Mouse (Mus musculus) MEL (cell line): ENCODE data around the gene Zar1l.

Experiments
- CTCF ChIP-seq, 3 experiments: IDR thresholded peaks in 2 of 3; conservative IDR thresholded peaks in 1 of 3; 2 replicates each; pipeline ENCODE4 v1.5.1; 2011 to 2012; ENCODE audit warnings: low read length in 3 of 3, low read depth in 2 of 3, mild to moderate bottlenecking in 2 of 3, improper control_type of control experiment in 1 of 3, inconsistent platforms in 1 of 3, mixed read lengths in 1 of 3, moderate library complexity in 1 of 3; ENCODE audit not compliant: control insufficient read depth in 1 of 3, insufficient read depth in 1 of 3, poor library complexity in 1 of 3, severe bottlenecking in 1 of 3
- ELF1 ChIP-seq: IDR thresholded peaks from 2 replicates; pipeline ENCODE4 v1.6.1; 2014; ENCODE audit warnings: low read depth, mild to moderate bottlenecking, inconsistent platforms, low read length, improper control_type of control experiment, moderate library complexity
- EP300 ChIP-seq, 2 experiments: IDR thresholded peaks; 2 replicates each; pipeline ENCODE4 v1.6.1; 2011; ENCODE audit warnings: improper control_type of control experiment in 2 of 2, low read length in 2 of 2, low read depth in 1 of 2, mild to moderate bottlenecking in 1 of 2
- RAD21 ChIP-seq: IDR thresholded peaks from 2 replicates; pipeline ENCODE4 v1.6.1; 2011; ENCODE audit warnings: mild to moderate bottlenecking, low read depth, low read length, improper control_type of control experiment

DNA sequence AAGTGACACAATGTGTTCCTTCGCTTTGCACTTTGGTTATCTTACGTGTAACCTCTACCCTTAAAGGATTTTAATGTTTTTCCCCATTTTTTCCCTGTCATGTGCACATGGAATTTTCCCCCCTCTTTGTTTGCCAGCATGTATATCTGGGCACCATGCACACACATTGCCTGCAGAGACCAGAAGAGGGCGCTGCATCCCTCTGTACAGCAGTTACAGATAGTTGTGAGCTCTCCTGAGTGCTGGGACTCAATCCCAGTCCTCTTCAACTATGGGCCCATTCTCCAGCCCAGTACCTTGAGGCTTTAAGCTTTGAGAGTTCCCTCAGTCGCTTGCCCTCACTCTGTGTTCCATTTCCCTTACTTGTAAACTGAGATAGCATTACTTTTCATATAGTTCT is 4.7 kb downstream of the Zar1l start:
- TF ChIP-seq EP300 (IDR thresholded peaks at IDR 0.05; ENCODE audit: low read depth in 1 of 2, low read length in 2 of 2): no peak
- peak; percentile 26 for TF ChIP-seq RAD21
- TF ChIP-seq ELF1: no peak
- peak; percentile 48 to 50 (median 48) for TF ChIP-seq CTCF (IDR thresholded peaks at IDR 0.05 in 2 of 3, conservative IDR thresholded peaks at IDR 0.05 in 1 of 3; ENCODE audit: control insufficient read depth in 1 of 3, insufficient read depth in 1 of 3, low read depth in 2 of 3, low read length in 3 of 3, poor library complexity in 1 of 3, severe bottlenecking in 1 of 3)
